In genomic region chr13:69740331-69741285, GRCm38 (mm10) we compare ENCODE assay signal across 9 mouse cellular contexts. TPM values are rescaled to one million over a fixed set of nuclear protein-coding genes. Genes with fewer than 3 reads are reported as not detected.
DNase-seq lines count a peak whose midpoint lies in the region; ATAC-seq and TF ChIP-seq lines count a peak whose summit lies in the region.
"Had no signal": no experiment of that assay in that cellular context is flagged by ENCODE, and none has a peak within 500 bp of the region (broad histone marks: within the 10 kb centered on the region; RNA-seq: fewer than 3 reads in every experiment).

No protein-coding gene starts in this region.

- H3K36me3 ChIP-seq in ES-Bruce4 (ENCODE audit: control insufficient read depth, insufficient read depth, low read length, poor library complexity, severe bottlenecking), result no peaks in the 10 kb centered on the region
- H3K36me3 ChIP-seq in hindbrain, embryonic 16.5 days (ENCODE audit: control insufficient read depth, insufficient read depth, low read length), result no peaks in the 10 kb centered on the region
- H3K36me3 ChIP-seq: G1E had no signal

- peaks cover 20% of the 10 kb centered on the region for H3K27me3 ChIP-seq in ES-Bruce4 (ENCODE audit: control insufficient read depth, insufficient read depth, low read length, poor library complexity, severe bottlenecking)
- no peaks in the 10 kb centered on the region for H3K27me3 ChIP-seq in hindbrain, embryonic 16.5 days (replicated peaks; ENCODE audit: control insufficient read depth, insufficient read depth, low read length)

- 2% methylated on average over 28 of the region's 29 CpGs for WGBS in hindbrain, embryonic 16.5 days

- peak; percentile 44 for ATAC-seq in hindbrain, embryonic 16.5 days

- H3K4me3 ChIP-seq in ES-Bruce4 (ENCODE audit: low read depth, low read length), result peak overlapping the region; percentile 3
- H3K4me3 ChIP-seq in hindbrain, embryonic 16.5 days (ENCODE audit: low read length), result peak overlapping the region; percentile 82

- no peak for TF ChIP-seq POLR2A in ES-Bruce4 (IDR thresholded peaks at IDR 0.05; ENCODE audit: insufficient read depth, low read length)

- H3K9me3 ChIP-seq in ES-Bruce4 (replicated peaks; ENCODE audit: control insufficient read depth, insufficient read depth, low read length, poor library complexity, severe bottlenecking), result no peaks in the 10 kb centered on the region
- H3K9me3 ChIP-seq in hindbrain, embryonic 16.5 days (ENCODE audit: control insufficient read depth, low read length), result no peaks in the 10 kb centered on the region

- H3K27ac ChIP-seq in ES-Bruce4 (ENCODE audit: insufficient read depth, low read length), result no peak overlapping the region
- H3K27ac ChIP-seq in hindbrain, embryonic 16.5 days (ENCODE audit: low read depth, low read length), result peak overlapping the region; percentile 79

- TF ChIP-seq EP300 in ES-Bruce4 (IDR thresholded peaks at IDR 0.05; ENCODE audit: insufficient read depth, low read depth, low read length), result no peak

- H3K4me1 ChIP-seq in ES-Bruce4 (ENCODE audit: control insufficient read depth, insufficient read depth, low read length), result no peaks in the 10 kb centered on the region
- peaks cover 17% of the 10 kb centered on the region for H3K4me1 ChIP-seq in hindbrain, embryonic 16.5 days (ENCODE audit: control insufficient read depth, insufficient read depth, low read depth, low read length)

- TF ChIP-seq CTCF in ES-Bruce4 (IDR thresholded peaks at IDR 0.05; ENCODE audit: low read depth, low read length), result no peak

- peak overlapping the region; percentile 92 for H3K4me2 ChIP-seq in hindbrain, embryonic 16.5 days (ENCODE audit: low read length)

- peak; percentile 91 for DNase-seq in cerebellum, adult 9-11 months
- peak; percentile 50 to 59 for DNase-seq in frontal cortex, postnatal 14 days (ENCODE audit: low spot score in 2 of 2)
- peak; percentile 55 to 60 for DNase-seq in layer of hippocampus, postnatal 36 days
- DNase-seq in lung, postnatal 4 days, result peak; percentile 46 to 58
- peak; percentile 73 for DNase-seq in right cerebral cortex, postnatal 25 days
- no peak for DNase-seq in T-cell, adult 2 months (ENCODE audit: low spot score)

- no peak overlapping the region for H3K9ac ChIP-seq in ES-Bruce4 (ENCODE audit: low read depth, poor library complexity, severe bottlenecking)
- peak overlapping the region; percentile 69 for H3K9ac ChIP-seq in hindbrain, embryonic 16.5 days (ENCODE audit: low read depth, low read length)

RNA-seq across cellular contexts. Expression of gene Ube2ql1, which starts 0.9 kb away (rescaled TPM):
- 1.0 and 1.5 TPM in 2 replicates for polyA plus RNA-seq in ES-Bruce4 (2011; ENCODE audit: insufficient read depth, insufficient read length, low read depth, missing spikeins)
- 27.6 and 29.1 TPM in 2 replicates for polyA plus RNA-seq in hindbrain, embryonic 16.5 days (2015; fragmentation: Nextera tagmentation; extraction: Ambion mirVana)
- 100 to 1,000 TPM; 192 to 209 TPM for total RNA-seq in layer of hippocampus, postnatal 36 days (2021)
- polyA plus RNA-seq: G1E had no signal

Comparison
In these comparisons a context has a peak if more than half of its experiments do, and no peak if none do; other contexts are left out.
1. RNA of gene Ube2ql1, which starts 0.9 kb away (polyA plus RNA-seq): 27.6 to 29.1 TPM in hindbrain, embryonic 16.5 days; 1.0 to 1.5 TPM in ES-Bruce4; every median in the first group is over 10 times any median in the second.